Mouse (Mus musculus) bone marrow macrophage, adult 2 months (primary cell): ENCODE results near the gene Enpp1.

ENCODE experiments used
- CTCF ChIP-seq: IDR thresholded peaks from 2 replicates; pipeline ENCODE4 v1.5.1; 2012; ENCODE audit warnings: low read depth, mild to moderate bottlenecking, low read length, moderate library complexity
- POLR2A ChIP-seq: IDR thresholded peaks from 2 replicates; pipeline ENCODE4 v1.6.1; 2012; ENCODE audit warnings: mild to moderate bottlenecking, low read depth, low read length, borderline replicate concordance

GRCm38 (mm10) chr10:24635331-24635815 is 76.6 kb downstream of the Enpp1 start:
- TF ChIP-seq CTCF = no peak
- no peak for TF ChIP-seq POLR2A
